Mouse (Mus musculus): Measurements from ENCODE around the gene Lrrtm4.

Lrrtm4 gene

GRCm38 (mm10) chr6:80328391-80328790 is 309.7 kb downstream of the Lrrtm4 start:
- in situ Hi-C loops (cut with MseI, MboI), result no loop called here

DNA sequence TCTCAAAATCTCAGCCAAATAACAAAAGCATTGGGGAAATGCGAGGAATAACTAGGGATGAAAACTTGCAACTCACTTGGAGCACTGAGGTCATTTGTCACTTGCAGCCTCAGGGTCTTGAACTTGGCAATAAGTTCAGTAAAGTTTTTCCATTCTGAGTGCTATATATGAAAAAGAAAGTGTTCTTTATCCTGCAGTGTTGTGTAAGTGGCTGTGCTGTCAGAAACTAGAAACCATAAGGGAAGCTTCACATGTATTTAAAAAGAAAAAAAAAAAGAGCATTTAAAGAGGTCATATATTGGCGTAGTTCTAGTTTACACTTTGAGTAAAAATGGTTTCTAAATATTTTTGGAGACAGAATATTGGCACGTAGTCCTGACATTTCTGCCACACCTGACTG is 313.1 kb downstream of the Lrrtm4 start:
- in situ Hi-C loops (cut with MseI, MboI), result no loop called here

- in situ Hi-C loops (cut with MseI, MboI), result no loop called here
Measured at GRCm38 (mm10) chr6:80352307-80352706, 333.6 kb downstream of the Lrrtm4 start.

DNA sequence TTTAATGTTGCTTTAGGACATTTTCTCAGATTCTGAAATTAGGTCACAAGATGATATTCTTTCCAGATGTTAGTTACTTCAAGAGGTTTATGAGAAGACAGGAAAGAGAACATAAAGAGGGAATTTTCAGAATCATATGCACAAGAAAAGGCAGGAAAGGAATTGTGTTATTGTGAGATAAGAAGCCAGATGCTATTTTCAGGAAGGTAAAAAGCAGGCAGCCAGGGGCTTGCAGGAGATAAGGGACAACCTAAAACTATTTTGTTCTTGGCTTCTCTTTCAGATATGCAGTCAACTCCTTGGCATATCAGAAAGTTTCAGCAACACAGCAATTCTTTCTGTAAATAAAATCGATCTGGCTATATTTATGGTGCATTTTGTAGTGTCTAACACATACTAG is 338.4 kb downstream of the Lrrtm4 start:
- in situ Hi-C loops (cut with MseI, MboI), result no loop called here

GRCm38 (mm10) chr6:80363593-80363992 is 344.9 kb downstream of the Lrrtm4 start:
- in situ Hi-C loops (cut with MseI, MboI), result no loop called here

- in situ Hi-C loops (cut with MseI, MboI), result no loop called here
Measured at GRCm38 (mm10) chr6:80366532-80366931, 347.9 kb downstream of the Lrrtm4 start.

DNA sequence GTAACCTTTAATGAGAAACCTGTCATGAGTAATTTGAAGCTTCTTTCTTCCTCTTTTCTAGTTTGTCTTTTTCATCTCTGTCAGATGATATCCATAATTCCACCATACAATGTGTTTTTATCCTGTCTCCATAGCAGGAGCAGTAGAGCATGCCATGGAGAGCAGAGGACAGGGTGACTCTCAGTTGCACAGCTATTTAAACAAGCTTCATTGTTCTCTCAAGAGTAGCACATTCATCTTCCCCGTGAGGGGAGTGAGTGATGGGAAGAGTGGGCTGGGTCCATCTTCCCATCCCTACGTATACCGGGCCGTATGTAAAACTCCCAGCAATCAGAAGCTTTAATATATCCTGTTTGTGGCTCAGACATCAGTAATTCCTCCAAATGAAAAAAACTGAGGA is 370.9 kb downstream of the Lrrtm4 start:
- in situ Hi-C loops (cut with MseI, MboI), result no loop called here

DNA sequence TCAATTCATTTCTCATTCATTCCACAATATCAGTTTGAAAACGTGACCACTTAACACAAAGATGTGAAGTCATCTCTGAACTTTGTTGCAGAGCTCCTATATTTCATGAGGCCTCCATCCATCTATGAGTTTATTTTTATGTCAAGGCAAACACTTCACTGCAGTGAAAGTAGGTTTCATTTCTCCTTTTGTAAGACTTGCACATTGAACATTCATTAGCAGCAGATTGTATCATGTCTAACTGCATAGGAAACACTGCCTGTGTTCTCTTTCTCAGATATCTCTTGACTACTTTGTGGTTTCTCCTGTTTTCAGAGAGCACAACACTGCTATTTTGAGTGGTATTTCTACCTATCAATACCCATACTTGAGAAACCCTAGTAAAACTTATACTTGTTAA is 388.1 kb downstream of the Lrrtm4 start:
- in situ Hi-C loops (cut with MseI, MboI), result no loop called here

- in situ Hi-C loops (cut with MseI, MboI), result no loop called here
Measured at GRCm38 (mm10) chr6:80440135-80440534, 421.5 kb downstream of the Lrrtm4 start.

GRCm38 (mm10) chr6:80470546-80470945 is 451.9 kb downstream of the Lrrtm4 start:
- in situ Hi-C loops (cut with MseI, MboI), result no loop called here

DNA sequence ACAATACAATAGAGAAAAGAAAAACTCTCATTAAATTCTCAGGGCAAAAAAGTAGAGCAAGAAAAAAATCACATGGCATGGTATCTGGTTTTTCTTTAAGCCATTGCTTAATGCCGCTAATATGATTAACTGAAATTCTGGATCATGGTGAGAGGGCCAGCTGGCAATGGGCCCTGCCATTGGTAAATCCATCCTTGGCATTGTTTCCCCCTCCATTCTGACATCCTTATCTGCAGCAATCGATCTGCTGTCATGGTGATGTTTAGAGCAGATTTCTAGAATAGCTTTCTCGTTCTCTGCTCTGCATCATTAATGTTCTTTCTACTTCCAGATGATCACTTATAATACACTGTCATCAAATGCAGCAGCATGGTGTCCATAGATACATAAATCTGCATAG is 457.5 kb downstream of the Lrrtm4 start:
- in situ Hi-C loops (cut with MseI, MboI), result no loop called here

DNA sequence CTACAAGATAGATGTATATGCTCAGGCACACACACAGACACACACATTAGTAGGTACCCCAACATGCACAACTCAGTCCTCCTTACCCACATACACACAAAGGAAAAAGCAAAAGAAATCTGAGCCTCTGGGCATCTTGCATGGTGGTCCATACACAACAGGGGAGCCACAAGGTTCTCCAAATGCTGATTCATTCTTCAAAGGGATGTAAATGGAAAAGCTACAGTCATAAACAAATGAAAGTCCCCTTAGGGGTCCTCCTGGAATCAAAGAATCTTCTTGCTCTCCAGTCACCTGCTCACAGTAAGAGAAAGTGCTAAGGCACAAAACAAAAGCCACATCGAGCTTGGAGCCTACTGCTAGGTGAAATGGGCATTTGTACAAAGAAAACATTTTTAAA is 526.3 kb downstream of the Lrrtm4 start:
- in situ Hi-C loops (cut with MseI, MboI), result no loop called here

- in situ Hi-C loops (cut with MseI, MboI), result no loop called here
Measured at GRCm38 (mm10) chr6:80549907-80550306, 531.2 kb downstream of the Lrrtm4 start.

GRCm38 (mm10) chr6:80553398-80553797 is 534.7 kb downstream of the Lrrtm4 start:
- in situ Hi-C loops (cut with MseI, MboI), result no loop called here

- in situ Hi-C loops (cut with MseI, MboI), result no loop called here
Measured at GRCm38 (mm10) chr6:80554991-80555390, 536.3 kb downstream of the Lrrtm4 start.

- in situ Hi-C loops (cut with MseI, MboI), result no loop called here
Measured at GRCm38 (mm10) chr6:80577227-80577626, 558.5 kb downstream of the Lrrtm4 start.

DNA sequence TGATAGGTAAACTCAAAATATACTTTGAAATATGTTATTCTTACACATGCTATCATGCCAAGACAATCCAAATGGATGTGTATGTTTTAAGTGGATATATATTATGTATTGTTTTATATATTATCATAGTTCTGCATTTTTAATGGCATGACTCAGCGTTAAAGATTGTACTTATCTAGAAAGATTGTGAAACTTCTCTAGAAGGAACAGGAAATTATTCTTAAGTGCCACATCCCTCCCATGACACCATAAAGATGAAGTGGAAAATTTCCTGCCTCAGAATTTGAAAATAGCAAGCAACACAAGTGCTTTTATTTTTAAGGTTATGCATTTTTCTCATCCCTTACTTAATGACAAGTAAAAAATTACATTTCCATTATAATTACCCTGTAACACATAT is 563.5 kb downstream of the Lrrtm4 start:
- in situ Hi-C loops (cut with MseI, MboI), result no loop called here

GRCm38 (mm10) chr6:80589776-80590175 is 571.1 kb downstream of the Lrrtm4 start:
- in situ Hi-C loops (cut with MseI, MboI), result no loop called here

DNA sequence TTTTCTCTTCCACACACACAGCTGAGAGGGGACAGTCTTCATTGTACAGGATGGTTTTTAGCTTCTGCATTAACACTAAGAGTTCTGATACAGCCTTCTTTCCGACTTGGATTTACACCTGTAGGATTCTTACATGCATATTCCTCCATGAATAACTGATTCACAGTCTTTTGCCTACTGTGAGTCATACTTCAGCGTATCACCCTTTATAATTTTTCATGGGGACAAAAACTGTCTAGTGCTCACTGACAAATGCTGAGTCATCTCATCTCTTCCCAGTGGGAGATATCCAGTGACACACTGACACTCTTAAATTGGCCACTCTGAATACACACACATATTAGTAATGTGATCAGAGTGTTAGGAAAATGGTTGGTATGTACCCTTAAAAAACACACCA is 600.8 kb downstream of the Lrrtm4 start:
- in situ Hi-C loops (cut with MseI, MboI), result no loop called here

- in situ Hi-C loops (cut with MseI, MboI), result no loop called here
Measured at GRCm38 (mm10) chr6:80622676-80623334, 604.1 kb downstream of the Lrrtm4 start.

GRCm38 (mm10) chr6:80625509-80625908 is 606.8 kb downstream of the Lrrtm4 start:
- in situ Hi-C loops (cut with MseI, MboI), result no loop called here

DNA sequence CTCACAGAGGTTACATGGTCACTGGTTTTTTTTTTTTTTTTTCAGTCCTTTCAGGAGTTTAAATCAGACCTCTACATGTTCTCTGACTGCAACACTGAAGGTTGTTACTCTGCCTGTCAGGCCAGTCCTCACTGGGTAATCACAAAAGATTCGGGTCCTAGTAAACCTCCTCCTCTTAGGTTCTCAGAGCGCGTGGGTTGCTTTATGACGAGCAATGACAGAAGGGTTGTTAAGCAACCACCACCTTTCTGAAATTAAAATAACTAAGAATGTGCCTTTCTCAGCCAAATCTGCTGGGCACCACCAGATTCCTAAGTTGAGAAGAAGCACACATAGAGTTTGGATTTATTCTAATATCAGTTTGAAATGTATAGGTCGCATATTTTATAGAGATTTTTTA is 644.1 kb downstream of the Lrrtm4 start:
- in situ Hi-C loops (cut with MseI, MboI), result no loop called here

GRCm38 (mm10) chr6:80664039-80664438 is 645.4 kb downstream of the Lrrtm4 start:
- in situ Hi-C loops (cut with MseI, MboI), result no loop called here

GRCm38 (mm10) chr6:80704183-80704582 is 685.5 kb downstream of the Lrrtm4 start:
- in situ Hi-C loops (cut with MseI, MboI), result no loop called here
